Mouse (Mus musculus) lung, postnatal 0 days (tissue): ENCODE results near the gene C3ar1.

ENCODE experiments used
- CTCF ChIP-seq: IDR thresholded peaks from 2 replicates; pipeline ENCODE4 v1.5.1; 2016; ENCODE audit warnings: antibody characterized with exemption, mild to moderate bottlenecking
- EP300 ChIP-seq: IDR thresholded peaks from 2 replicates; pipeline ENCODE4 v1.6.1; 2016; ENCODE audit warnings: antibody characterized with exemption, mild to moderate bottlenecking, control low read depth

- TF ChIP-seq CTCF (no peak), EP300 (no peak)
Measured at GRCm38 (mm10) chr6:122889599-122889998, 33.6 kb upstream of the C3ar1 start.
